Comparison of ENCODE assay signal across 8 mouse cellular contexts in the genomic region with DNA sequence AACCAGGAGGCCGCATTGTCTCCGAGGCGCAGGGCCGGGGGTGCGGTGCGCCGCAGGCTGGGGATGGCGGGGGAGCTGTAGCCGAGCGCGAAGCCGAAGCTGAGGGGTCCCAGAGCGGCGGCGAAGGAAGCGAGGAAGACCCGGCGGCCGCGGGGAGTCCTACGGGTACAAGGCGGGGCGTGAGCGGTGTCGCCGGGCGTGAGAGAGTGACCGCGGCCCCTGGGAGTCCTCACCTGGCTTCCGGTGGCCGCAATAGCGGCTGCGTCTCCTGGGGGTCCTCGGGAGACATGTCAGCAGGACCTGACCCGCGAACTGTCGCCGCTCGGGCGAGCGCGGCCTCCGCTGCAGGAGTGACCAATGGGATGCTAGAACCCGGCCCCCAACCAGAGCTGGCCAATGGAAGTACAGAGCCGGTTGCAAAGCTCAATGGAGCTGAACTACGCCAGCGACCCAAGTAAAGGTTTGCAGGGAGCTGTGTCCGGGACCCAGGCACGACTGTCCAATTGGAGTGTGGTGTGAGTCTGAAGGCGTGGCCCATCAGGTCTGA. TPM values are rescaled to one million over a fixed set of nuclear protein-coding genes. Genes with fewer than 3 reads are reported as not detected.
DNase-seq lines count a peak whose midpoint lies in the region; ATAC-seq lines count a peak whose summit lies in the region.

A gene (minus strand): TSS at position 359 of the 547 bp plus-strand sequence.

- ATAC-seq in intestine, embryonic 14.5 days (replicated peaks; ENCODE audit: low FRiP score, low TSS enrichment, low read depth), result peak; percentile 96

- H3K36me3 ChIP-seq in intestine, embryonic 14.5 days (ENCODE audit: control insufficient read depth, insufficient read depth, low read length), result 0 out of 2 replicates have a peak, but pooled peaks cover 3% of the 10 kb centered on the region

- WGBS in intestine, embryonic 14.5 days, result under 1% methylated on average over 44 of the region's 50 CpGs

- peak within 1 kb of the TSS; percentile 99 for H3K4me2 ChIP-seq in intestine, embryonic 14.5 days (ENCODE audit: low read length)

- no peaks in the 10 kb centered on the region for H3K27me3 ChIP-seq in intestine, embryonic 14.5 days (replicated peaks; ENCODE audit: control insufficient read depth, insufficient read depth, low read length)

- H3K4me3 ChIP-seq in intestine, embryonic 14.5 days (ENCODE audit: low read depth, low read length), result peak within 1 kb of the TSS; percentile 77

- no peaks in the 10 kb centered on the region for H3K9me3 ChIP-seq in intestine, embryonic 14.5 days (ENCODE audit: control insufficient read depth, low read length)

- H3K9ac ChIP-seq in intestine, embryonic 14.5 days (ENCODE audit: low read length), result peak within 1 kb of the TSS; percentile 78

- intact Hi-C loops in left cerebral cortex, postnatal 14 days (cut with DNase I), result no loop called here

- peaks cover 6% of the 10 kb centered on the region for H3K4me1 ChIP-seq in intestine, embryonic 14.5 days (replicated peaks; ENCODE audit: control insufficient read depth, insufficient read depth, low read length)

- 0 out of 2 replicates have a peak within 1 kb of the TSS, but pooled peaks have one; percentile 38 for H3K27ac ChIP-seq in intestine, embryonic 14.5 days (ENCODE audit: low read depth)

- peak; percentile 81 to 85 for DNase-seq in adrenal gland, adult 18-20 months (ENCODE audit: low spot score in 2 of 2)
- DNase-seq in embryo, embryonic 11 days, result peak; percentile 95
- peak; percentile 93 for DNase-seq in gastrocnemius, postnatal 25 days
- DNase-seq in intestine, embryonic 14.5 days (ENCODE audit: low spot score), result peak; percentile 89
- peak; percentile 93 to 95 for DNase-seq in left cerebral cortex, postnatal 14 days (ENCODE audit: low spot score in 2 of 2)
- peak; percentile 95 for DNase-seq in mesoderm, embryonic 11.5 days (ENCODE audit: low read depth, low spot score)
- DNase-seq in right cerebral cortex, postnatal 36 days (ENCODE audit: low spot score in 2 of 2), result peak; percentile 91 to 95
- DNase-seq in yolk sac, embryonic 10.5 days (ENCODE audit: low spot score), result peak; percentile 93

RNA-seq across cellular contexts. Expression of the gene that starts here (rescaled TPM):
- total RNA-seq in adrenal gland, adult 18-20 months (2021), result 10 to 100 TPM; 15.7 to 17.2 TPM
- total RNA-seq in gastrocnemius, postnatal 25 days (2021), result 1 to 10 TPM; 9.5 to 9.6 TPM
- 10.3 and 13.6 TPM in 2 replicates for polyA plus RNA-seq in intestine, embryonic 14.5 days (2014; fragmentation: Nextera tagmentation; extraction: Ambion mirVana)
- 10 to 100 TPM; 25.0 to 27.4 TPM for total RNA-seq in left cerebral cortex, postnatal 14 days (2021)

Comparison
In these comparisons a context has a peak if more than half of its experiments do, and no peak if none do; other contexts are left out.
1. Peak in every context shown above with its lines: DNase-seq, ATAC-seq, H3K4me3 ChIP-seq and H3K27ac ChIP-seq.